Comparison of ENCODE assay signal across 17 mouse cellular contexts in genomic region chr11:88537344-88537743, GRCm38 (mm10).
DNase-seq lines count a peak whose midpoint lies in the region; ATAC-seq lines count a peak whose summit lies in the region.
"Had no signal": no experiment of that assay in that cellular context is flagged by ENCODE, and none has a peak within 500 bp of the region (broad histone marks: within the 10 kb centered on the region; RNA-seq: fewer than 3 reads in every experiment).

No protein-coding gene starts in this region.

- H3K36me3 ChIP-seq in heart, embryonic 10.5 days: peaks cover 2% of the 10 kb centered on the region; the same call in 1 of the 2 replicates
- H3K36me3 ChIP-seq in midbrain, embryonic 12.5 days: no peaks in the 10 kb centered on the region
- no peaks in the 10 kb centered on the region for H3K36me3 ChIP-seq in midbrain, embryonic 16.5 days (ENCODE audit: control insufficient read depth, insufficient read depth, low read length)
- peaks cover 8% of the 10 kb centered on the region for H3K36me3 ChIP-seq in hindbrain, embryonic 10.5 days
- H3K36me3 ChIP-seq in midbrain, embryonic 14.5 days (ENCODE audit: control insufficient read depth, insufficient read depth, low read length): no peaks in the 10 kb centered on the region
- H3K36me3 ChIP-seq: embryonic facial prominence, embryonic 12.5 days; intestine, embryonic 15.5 days; limb, embryonic 13.5 days had no signal

- no peak overlapping the region for H3K4me3 ChIP-seq in heart, embryonic 10.5 days
- no peak overlapping the region for H3K4me3 ChIP-seq in midbrain, embryonic 12.5 days
- H3K4me3 ChIP-seq in midbrain, embryonic 16.5 days (ENCODE audit: low read depth, low read length): no peak overlapping the region
- H3K4me3 ChIP-seq in hindbrain, embryonic 10.5 days: no peak overlapping the region
- no peak overlapping the region for H3K4me3 ChIP-seq in midbrain, embryonic 14.5 days (replicated peaks; ENCODE audit: low read depth, low read length)
- H3K4me3 ChIP-seq: embryonic facial prominence, embryonic 12.5 days; intestine, embryonic 15.5 days; limb, embryonic 13.5 days had no signal

- intact Hi-C loops in heart, postnatal 36 days (cut with DNase I): no loop called here

- H3K27me3 ChIP-seq in heart, embryonic 10.5 days (ENCODE audit: insufficient read depth, poor library complexity, severe bottlenecking): no peaks in the 10 kb centered on the region
- no peaks in the 10 kb centered on the region for H3K27me3 ChIP-seq in midbrain, embryonic 12.5 days
- no peaks in the 10 kb centered on the region for H3K27me3 ChIP-seq in midbrain, embryonic 16.5 days (ENCODE audit: control insufficient read depth, insufficient read depth, low read depth, low read length)
- H3K27me3 ChIP-seq in hindbrain, embryonic 10.5 days (ENCODE audit: insufficient read depth, poor library complexity, severe bottlenecking): no peaks in the 10 kb centered on the region
- H3K27me3 ChIP-seq in midbrain, embryonic 14.5 days (ENCODE audit: control insufficient read depth, insufficient read depth, low read length): no peaks in the 10 kb centered on the region
- H3K27me3 ChIP-seq: embryonic facial prominence, embryonic 12.5 days; intestine, embryonic 15.5 days; limb, embryonic 13.5 days had no signal

- WGBS in heart, embryonic 10.5 days: 77% methylated on average over 7 of the region's 7 CpGs
- WGBS in midbrain, embryonic 12.5 days: 77% methylated on average over 7 of the region's 7 CpGs
- WGBS in midbrain, embryonic 16.5 days: 58% methylated on average over 7 of the region's 7 CpGs
- WGBS in hindbrain, embryonic 10.5 days: 79% methylated on average over 7 of the region's 7 CpGs
- WGBS in midbrain, embryonic 14.5 days: 59% methylated on average over 7 of the region's 7 CpGs

- H3K4me2 ChIP-seq in midbrain, embryonic 12.5 days (replicated peaks): no peak overlapping the region
- no peak overlapping the region for H3K4me2 ChIP-seq in midbrain, embryonic 16.5 days (ENCODE audit: low read length)
- H3K4me2 ChIP-seq in midbrain, embryonic 14.5 days (ENCODE audit: low read length): no peak overlapping the region
- H3K4me2 ChIP-seq: embryonic facial prominence, embryonic 12.5 days; intestine, embryonic 15.5 days; limb, embryonic 13.5 days had no signal

- no peak overlapping the region for H3K9ac ChIP-seq in midbrain, embryonic 12.5 days (replicated peaks)
- no peak overlapping the region for H3K9ac ChIP-seq in midbrain, embryonic 16.5 days (ENCODE audit: low read depth, low read length)
- H3K9ac ChIP-seq in midbrain, embryonic 14.5 days (replicated peaks; ENCODE audit: low read length): no peak overlapping the region
- H3K9ac ChIP-seq: embryonic facial prominence, embryonic 12.5 days; intestine, embryonic 15.5 days; limb, embryonic 13.5 days; liver, embryonic 14.5 days had no signal

- H3K4me1 ChIP-seq in heart, embryonic 10.5 days: peaks cover 79% of the 10 kb centered on the region
- H3K4me1 ChIP-seq in midbrain, embryonic 12.5 days: peaks cover 88% of the 10 kb centered on the region
- peaks cover 47% of the 10 kb centered on the region for H3K4me1 ChIP-seq in midbrain, embryonic 16.5 days (ENCODE audit: control insufficient read depth, insufficient read depth, low read length)
- peaks cover 94% of the 10 kb centered on the region for H3K4me1 ChIP-seq in hindbrain, embryonic 10.5 days (replicated peaks)
- peaks cover 77% of the 10 kb centered on the region for H3K4me1 ChIP-seq in midbrain, embryonic 14.5 days (ENCODE audit: control insufficient read depth, insufficient read depth, low read length)

- no peaks in the 10 kb centered on the region for H3K9me3 ChIP-seq in heart, embryonic 10.5 days
- H3K9me3 ChIP-seq in midbrain, embryonic 12.5 days: no peaks in the 10 kb centered on the region
- no peaks in the 10 kb centered on the region for H3K9me3 ChIP-seq in midbrain, embryonic 16.5 days (replicated peaks; ENCODE audit: control insufficient read depth, low read length, poor library complexity, severe bottlenecking)
- no peaks in the 10 kb centered on the region for H3K9me3 ChIP-seq in hindbrain, embryonic 10.5 days
- no peaks in the 10 kb centered on the region for H3K9me3 ChIP-seq in midbrain, embryonic 14.5 days (ENCODE audit: control insufficient read depth, low read length)
- H3K9me3 ChIP-seq: embryonic facial prominence, embryonic 12.5 days; intestine, embryonic 15.5 days; limb, embryonic 13.5 days had no signal

- no peak for DNase-seq in heart, embryonic 10.5 days (ENCODE audit: low spot score)
- no peak for DNase-seq in heart, postnatal 36 days
- DNase-seq in hindbrain, embryonic 10.5 days (ENCODE audit: low spot score): no peak
- no peak for DNase-seq in midbrain, embryonic 14.5 days
- no peak for DNase-seq in cerebellum, postnatal 36 days
- DNase-seq in adrenal gland, adult 18-20 months (ENCODE audit: low spot score in 2 of 2): no peak
- DNase-seq: adrenal gland, postnatal 25 days; cerebellum, adult 2 months; heart, postnatal 10 days; right cerebral cortex, postnatal 14 days had no signal

- ATAC-seq in midbrain, embryonic 12.5 days (ENCODE audit: low FRiP score, low read depth): no peak
- ATAC-seq in midbrain, embryonic 16.5 days: no peak
- no peak for ATAC-seq in midbrain, embryonic 14.5 days (ENCODE audit: low FRiP score, low TSS enrichment)
- ATAC-seq: activated CD4-positive, CD25-positive, alpha-beta regulatory T cell, adult 4 months; intestine, embryonic 15.5 days had no signal

- H3K27ac ChIP-seq in heart, embryonic 10.5 days: peak overlapping the region; percentile 73; the same call in 1 of the 2 replicates
- H3K27ac ChIP-seq in midbrain, embryonic 12.5 days (replicated peaks): peak overlapping the region; percentile 92
- H3K27ac ChIP-seq in midbrain, embryonic 16.5 days (ENCODE audit: low read length): no peak overlapping the region
- peak overlapping the region; percentile 89 for H3K27ac ChIP-seq in hindbrain, embryonic 10.5 days
- peak overlapping the region; percentile 49 for H3K27ac ChIP-seq in midbrain, embryonic 14.5 days (replicated peaks; ENCODE audit: low read depth, low read length)
- H3K27ac ChIP-seq: embryonic facial prominence, embryonic 12.5 days; intestine, embryonic 15.5 days; limb, embryonic 13.5 days; liver, embryonic 14.5 days had no signal
